Mouse (Mus musculus) 3T3-L1 (cell line): ENCODE measurements around the gene Gm11168.
"Not testable (repeated sequence)": the region's sequence is repeated elsewhere in the genome, so short reads cannot be mapped to it uniquely, and the experiment has no call there.

ENCODE experiments used
- DNase-seq: peaks from one replicate; pipeline ENCODE4 v3.0.0-alpha.2; 2015; ENCODE audit warnings: low read depth, low spot score

The Gm11168 gene

DNA sequence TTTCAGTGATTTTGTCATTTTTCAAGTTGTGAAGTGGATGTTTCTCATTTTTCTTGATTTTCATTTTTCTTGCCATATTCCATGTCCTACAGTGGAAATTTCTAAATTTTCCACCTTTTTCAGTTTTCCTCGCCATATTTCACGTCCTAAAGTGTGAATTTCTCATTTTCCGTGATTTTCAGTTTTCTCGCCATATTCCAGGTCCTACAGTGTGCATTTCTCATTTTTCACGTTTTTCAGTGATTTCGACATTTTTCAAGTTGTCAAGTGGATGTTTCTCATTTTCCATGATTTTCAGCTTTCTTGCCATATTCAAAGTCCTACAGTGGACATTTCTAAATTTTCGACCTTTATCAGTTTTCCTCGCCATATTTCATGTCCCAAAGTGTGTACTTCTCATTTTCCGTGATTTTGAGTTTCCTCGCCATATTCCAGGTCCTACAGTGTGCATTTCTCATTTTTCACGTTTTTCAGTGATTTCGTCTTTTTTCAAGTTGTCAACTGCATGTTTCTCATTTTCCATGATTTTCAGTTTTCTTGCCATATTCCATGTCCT is 21.8 kb downstream of the Gm11168 start, which contains the start of gene Gm10717:
TSS of gene Gm10717 (plus strand) at position 506 of the 556 bp plus-strand sequence.
- not testable (repeated sequence) for DNase-seq

DNA sequence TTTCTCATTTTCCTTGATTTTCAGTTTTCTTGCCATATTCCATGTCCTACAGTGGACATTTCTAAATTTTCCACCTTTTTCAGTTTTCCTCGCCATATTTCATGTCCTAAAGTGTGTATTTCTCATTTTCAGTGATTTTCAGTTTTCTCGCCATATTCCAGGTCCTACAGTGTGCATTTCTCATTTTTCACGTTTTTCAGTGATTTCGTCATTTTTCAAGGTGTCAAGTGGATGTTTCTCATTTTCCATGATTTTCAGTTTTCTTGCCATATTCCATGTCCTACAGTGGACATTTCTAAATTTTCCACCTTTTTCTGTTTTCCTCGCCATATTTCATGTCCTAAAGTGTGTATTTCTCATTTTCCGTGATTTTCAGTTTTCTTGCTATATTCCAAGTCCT is 22.5 kb downstream of the Gm11168 start:
- not testable (repeated sequence) for DNase-seq

DNA sequence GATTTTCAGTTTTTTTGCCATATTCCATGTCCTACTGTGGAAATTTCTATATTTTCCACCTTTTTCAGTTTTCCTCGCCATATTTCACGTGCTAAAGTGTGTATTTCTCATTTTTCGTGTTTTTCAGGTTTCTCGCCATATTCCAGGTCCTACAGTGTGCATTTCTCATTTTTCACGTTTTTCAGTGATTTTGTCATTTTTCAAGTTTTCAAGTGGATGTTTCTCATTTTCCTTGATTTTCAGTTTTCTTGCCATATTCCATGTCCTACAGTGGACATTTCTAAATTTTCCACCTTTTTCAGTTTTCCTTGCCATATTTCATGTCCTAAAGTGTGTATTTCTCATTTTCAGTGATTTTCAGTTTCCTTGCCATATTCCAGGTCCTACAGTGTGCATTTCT is 23.0 kb downstream of the Gm11168 start:
- not testable (repeated sequence) for DNase-seq

DNA sequence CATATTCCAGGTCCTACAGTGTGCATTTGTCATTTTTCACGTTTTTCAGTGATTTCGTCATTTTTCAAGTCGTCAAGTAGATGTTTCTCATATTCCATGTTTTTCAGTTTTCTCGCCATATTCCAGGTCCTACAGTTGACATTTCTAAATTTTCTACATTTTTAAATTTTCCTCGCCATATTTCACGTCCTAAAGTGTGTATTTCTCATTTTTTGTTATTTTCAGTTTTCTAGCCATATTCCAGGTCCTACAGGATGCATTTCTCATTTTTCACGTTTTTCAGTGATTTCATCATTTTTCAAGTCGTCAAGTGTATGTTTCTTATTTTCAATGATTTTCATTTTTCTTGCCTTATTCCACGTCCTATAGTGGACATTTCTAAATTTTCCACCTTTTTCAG is 23.6 kb downstream of the Gm11168 start:
- DNase-seq = not testable (repeated sequence)

DNA sequence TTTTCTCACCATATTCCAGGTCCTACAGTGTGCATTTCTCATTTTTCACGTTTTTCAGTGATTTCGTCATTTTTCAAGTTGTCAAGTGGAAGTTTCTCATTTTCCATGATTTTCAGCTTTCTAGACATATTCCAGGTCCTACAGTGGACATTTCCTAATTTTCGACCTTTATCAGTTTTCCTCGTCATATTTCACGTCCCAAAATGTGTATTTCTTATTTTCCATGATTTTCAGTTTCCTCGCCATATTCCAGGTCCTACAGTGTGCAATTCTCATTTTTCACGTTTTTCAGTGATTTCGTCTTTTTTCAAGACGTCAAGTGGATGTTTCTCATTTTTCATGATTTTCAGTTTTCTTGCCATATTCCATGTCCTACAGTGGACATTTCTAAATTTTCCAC is 24.1 kb downstream of the Gm11168 start:
- peak; percentile 67 for DNase-seq

DNA sequence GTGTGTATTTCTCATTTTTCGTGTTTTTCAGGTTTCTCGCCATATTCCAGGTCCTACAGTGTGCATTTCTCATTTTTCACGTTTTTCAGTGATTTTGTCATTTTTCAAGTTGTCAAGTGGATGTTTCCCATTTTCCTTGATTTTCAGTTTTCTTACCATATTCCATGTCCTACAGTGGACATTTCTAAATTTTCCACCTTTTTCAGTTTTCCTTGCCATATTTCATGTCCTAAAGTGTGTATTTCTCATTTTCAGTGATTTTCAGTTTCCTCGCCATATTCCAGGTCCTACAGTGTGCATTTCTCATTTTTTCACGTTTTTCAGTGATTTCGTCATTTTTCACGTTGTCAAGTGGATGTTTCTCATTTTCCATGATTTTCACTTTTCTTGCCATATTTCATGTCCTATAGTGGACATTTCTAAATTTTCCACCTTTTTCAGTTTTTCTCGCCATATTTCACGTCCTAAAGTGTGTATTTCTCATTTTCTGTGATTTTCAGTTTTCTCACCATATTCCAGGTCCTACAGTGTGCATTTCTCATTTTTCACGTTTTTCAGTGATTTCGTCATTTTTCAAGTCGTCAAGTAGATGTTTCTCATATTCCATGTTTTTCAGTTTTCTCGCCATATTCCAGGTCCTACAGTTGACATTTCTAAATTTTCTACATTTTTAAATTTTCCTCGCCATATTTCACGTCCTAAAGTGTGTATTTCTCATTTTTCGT is 26.3 kb downstream of the Gm11168 start:
- DNase-seq = not testable (repeated sequence)

DNA sequence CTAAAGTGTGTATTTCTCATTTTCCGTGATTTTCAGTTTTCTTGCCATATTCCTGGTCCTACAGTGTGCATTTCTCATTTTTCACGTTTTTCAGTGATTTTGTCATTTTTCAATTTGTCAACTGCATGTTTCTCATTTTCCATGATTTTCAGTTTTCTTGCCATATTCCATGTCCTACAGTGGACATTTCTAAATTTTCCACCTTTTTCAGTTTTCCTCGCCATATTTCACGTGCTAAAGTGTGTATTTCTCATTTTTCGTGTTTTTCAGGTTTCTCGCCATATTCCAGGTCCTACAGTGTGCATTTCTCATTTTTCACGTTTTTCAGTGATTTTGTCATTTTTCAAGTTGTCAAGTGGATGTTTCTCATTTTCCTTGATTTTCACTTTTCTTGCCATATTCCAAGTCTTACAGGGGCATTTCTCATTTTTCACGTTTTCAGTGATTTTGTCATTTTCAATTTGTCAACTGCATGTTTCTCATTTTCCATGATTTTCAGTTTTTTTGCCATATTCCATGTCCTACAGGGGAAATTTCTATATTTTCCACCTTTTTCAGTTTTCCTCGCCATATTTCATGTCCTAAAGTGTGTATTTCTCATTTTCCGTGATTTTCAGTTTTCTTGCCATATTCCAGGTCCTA is 27.7 kb downstream of the Gm11168 start:
- peak; percentile 91 for DNase-seq

DNA sequence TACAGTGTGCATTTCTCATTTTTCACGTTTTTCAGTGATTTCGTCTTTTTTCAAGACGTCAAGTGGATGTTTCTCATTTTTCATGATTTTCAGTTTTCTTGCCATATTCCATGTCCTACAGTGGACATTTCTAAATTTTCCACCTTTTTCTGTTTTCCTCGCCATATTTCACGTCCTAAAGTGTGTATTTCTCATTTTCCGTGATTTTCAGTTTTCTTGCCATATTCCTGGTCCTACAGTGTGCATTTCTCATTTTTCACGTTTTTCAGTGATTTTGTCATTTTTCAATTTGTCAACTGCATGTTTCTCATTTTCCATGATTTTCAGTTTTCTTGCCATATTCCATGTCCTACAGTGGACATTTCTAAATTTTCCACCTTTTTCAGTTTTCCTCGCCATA is 31.2 kb downstream of the Gm11168 start, which contains the start of gene Gm17535:
TSS of gene Gm17535 (plus strand) at position 301 of the 400 bp plus-strand sequence.
- not testable (repeated sequence) for DNase-seq

DNA sequence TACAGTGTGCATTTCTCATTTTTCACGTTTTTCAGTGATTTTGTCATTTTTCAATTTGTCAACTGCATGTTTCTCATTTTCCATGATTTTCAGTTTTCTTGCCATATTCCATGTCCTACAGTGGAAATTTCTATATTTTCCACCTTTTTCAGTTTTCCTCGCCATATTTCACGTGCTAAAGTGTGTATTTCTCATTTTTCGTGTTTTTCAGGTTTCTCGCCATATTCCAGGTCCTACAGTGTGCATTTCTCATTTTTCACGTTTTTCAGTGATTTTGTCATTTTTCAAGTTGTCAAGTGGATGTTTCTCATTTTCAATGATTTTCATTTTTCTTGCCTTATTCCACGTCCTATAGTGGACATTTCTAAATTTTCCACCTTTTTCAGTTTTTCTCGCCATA is 33.4 kb downstream of the Gm11168 start, which contains the start of gene Gm10715:
TSS of gene Gm10715 (plus strand) at position 301 of the 400 bp plus-strand sequence.
- not testable (repeated sequence) for DNase-seq

DNA sequence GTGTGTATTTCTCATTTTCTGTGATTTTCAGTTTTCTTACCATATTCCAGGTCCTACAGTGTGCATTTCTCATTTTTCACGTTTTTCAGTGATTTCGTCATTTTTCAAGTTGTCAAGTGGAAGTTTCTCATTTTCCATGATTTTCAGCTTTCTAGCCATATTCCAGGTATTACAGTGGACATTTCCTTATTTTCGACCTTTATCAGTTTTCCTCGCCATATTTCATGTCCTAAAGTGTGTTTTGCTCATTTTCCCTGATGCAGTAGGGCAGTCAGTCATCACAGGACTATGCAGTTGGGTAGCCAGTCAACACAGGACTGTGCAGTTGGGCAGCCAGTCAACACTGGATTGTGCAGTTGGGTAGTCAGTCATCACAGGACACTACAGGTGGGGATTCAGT is 35.0 kb downstream of the Gm11168 start:
- DNase-seq = peak; percentile 18
